Mouse (Mus musculus) right cerebral cortex, postnatal 14 days (tissue): ENCODE results near the gene Ifitm5.
"Not testable (repeated sequence)": the region's sequence is repeated elsewhere in the genome, so short reads cannot be mapped to it uniquely, and the experiment has no call there.

Experiments used
- DNase-seq: peaks from one replicate; pipeline ENCODE4 v3.0.0; 2022

Gene Ifitm5

DNA sequence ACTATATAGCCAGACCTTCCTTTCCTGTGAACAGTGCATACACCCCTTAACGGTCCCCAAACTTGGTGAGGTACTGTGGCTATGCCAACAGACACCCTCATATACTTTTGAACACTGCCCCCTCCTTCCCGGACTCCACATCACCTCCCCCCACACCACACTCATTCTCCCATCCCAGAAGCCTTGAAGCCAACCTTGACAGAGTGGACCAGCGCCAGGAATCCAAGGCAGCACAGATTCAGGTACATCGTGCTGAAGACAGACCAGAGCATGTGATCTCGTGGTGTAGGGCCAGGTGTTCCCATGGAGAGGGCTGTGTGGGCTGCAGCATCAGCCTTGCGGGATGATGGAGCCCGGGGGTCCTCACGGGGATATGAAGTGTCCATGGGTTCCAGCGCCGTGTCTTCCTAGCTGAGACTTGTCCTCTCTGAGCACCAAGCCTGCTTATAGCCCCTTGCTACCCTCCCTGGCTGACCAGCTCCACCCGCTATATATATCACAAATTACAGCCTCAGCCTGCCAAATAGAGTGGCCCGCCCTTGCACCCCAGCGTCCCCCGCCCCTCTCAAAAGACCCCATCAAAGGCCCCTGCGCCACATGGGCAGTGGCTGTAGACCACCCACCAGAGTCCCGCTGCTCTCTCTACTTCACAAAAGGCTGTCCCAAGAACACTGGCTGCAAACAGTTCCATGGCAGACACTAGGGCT is at the start of gene Ifitm5:
TSS of gene Ifitm5 (minus strand) at position 468 of the 707 bp plus-strand sequence.
- DNase-seq: no peak

DNA sequence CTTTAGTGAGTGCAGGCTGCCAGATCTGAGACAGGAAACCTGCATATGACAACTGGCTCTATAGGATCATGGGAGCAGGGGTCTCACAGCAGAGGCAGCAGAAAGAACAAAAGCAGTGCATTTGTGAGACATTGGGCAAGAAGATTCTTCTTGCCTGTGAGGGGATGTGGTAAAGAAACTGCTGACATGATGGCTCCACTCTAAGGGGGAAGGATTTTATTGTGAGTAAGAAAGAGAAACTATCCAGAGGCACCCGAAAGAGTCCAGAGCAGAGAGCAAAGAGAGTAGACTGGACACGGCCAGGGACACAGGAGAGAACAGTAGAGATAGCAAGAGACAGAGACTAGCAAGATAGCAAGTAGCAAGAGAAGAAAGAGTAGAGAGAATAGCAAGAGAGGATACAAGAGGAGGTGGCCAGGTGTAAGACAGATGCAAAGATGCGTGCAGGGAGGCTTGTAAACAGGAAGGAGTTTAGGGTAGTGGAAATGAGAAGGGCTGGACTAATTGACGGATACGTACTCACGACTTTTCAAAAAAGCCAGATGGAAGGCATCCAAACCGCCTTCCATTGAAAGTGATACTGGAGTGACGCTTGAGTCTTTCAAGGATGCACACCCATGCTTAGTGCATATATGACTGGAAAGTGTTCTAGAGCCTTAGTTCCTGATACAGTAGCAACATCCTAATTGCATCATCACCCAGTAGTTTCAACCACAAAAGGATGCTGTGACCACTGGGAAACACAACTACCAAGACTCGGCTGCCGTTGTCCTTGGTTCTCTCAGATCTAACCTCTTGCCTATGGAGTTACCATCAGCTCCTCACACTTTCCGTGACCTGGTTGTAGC is 49.0 kb upstream of the Ifitm5 start:
- no peak for DNase-seq

DNA sequence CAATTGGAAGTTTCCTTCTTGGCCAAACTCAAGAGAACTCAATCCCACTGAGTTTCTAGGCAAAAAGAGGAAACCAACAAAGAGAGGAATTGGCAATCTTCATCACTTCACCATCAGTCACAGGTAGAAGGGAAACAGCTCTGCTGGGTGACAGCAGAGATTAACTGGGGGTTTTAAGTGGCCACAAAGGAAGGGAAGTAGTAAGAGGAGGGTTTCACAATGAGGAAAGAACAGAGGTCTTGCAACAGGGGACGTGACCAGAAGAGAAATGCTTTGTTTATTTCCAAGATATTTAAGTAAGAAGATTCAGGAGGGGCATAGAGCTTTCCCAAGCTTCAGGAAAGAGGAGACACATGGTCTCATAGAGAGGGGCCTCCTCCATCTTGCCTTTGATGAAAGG is 47.7 kb upstream of the Ifitm5 start:
- no peak for DNase-seq

DNA sequence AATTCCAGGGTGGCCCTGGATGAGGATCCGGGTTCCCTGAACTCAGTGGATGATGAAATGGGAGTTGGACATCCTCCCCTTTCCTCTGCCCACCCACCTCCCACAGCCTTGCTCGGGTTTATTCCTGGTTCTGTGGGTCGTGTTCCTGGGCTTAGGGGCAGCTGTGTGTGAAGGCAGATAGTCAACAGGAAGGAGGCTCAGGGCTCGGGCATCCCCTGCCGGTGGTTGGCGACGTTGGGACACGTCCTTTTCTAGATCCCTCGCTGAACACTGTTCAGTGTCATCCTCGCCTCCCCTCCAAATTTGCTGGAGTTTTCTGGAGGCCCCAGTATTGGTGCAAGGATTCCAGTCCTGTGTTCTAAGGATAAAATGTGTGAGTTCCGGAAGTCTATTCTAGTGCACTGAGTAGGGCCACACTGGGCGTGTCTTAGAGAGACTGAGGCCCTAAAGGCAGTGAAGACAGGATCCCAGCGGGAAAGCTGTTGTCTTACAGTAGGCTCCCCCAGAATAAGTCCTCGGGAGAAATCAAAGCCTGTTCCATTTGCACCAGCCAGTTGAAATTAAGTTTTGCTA is 41.1 kb upstream of the Ifitm5 start:
- DNase-seq: no peak

DNA sequence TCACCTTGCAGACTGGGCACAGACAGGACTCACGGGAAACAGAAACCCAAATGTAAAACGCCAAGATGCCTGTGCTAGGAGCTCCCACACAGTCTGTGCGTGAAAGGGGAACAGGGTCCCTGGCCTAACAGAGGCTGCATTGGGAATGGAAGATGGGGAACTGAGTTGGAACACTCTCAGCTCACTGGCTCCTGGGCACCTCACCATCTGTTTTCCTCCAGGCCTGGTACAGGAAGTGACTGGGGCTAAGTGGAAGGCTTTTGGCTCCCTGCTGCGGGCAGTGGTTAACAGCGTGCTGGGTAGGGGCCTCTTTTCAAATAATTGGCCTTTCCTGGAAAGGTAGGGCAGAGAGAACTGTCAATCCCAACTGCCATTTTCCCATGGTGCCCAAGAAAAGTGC is 40.5 kb upstream of the Ifitm5 start:
- no peak for DNase-seq

DNA sequence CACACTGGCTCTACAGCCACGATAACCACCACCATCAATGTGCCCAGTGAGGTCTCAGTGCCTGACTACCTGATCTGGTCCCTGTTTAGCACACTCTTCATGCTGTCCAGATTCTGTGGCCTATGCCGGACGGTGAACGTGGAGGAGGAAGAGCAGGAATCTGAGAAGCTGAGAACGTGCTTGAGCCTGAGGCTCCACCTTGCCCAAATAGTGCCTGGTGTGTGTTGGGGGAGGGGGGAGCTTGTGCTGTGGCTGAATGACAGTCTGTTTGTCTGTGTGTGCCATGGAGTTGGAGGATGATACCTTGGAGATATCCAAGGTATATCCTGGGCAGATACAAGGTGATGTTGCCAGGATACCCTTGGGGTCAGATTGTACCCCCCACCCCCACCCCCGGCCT is 40.1 kb upstream of the Ifitm5 start:
- no peak for DNase-seq

DNA sequence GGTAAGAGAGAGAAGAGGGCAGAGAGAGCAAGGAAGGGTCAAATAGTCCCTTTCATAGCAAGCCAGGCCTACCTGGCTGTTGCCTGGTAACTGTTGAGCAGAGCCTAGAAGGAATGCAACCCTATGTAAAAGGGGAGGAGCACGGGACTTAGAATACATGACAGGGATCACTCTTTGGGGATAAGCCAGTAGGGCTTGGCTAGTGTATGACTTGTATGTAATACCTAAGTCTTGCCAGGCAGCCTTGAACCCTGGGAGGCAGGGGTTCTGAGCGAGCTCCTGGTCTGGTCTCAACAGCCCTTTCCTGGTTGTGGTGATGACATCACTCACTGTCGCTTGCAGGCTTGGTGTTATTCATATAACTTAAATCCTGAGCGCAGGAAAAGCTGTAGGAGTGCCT is 38.9 kb upstream of the Ifitm5 start:
- no peak for DNase-seq

DNA sequence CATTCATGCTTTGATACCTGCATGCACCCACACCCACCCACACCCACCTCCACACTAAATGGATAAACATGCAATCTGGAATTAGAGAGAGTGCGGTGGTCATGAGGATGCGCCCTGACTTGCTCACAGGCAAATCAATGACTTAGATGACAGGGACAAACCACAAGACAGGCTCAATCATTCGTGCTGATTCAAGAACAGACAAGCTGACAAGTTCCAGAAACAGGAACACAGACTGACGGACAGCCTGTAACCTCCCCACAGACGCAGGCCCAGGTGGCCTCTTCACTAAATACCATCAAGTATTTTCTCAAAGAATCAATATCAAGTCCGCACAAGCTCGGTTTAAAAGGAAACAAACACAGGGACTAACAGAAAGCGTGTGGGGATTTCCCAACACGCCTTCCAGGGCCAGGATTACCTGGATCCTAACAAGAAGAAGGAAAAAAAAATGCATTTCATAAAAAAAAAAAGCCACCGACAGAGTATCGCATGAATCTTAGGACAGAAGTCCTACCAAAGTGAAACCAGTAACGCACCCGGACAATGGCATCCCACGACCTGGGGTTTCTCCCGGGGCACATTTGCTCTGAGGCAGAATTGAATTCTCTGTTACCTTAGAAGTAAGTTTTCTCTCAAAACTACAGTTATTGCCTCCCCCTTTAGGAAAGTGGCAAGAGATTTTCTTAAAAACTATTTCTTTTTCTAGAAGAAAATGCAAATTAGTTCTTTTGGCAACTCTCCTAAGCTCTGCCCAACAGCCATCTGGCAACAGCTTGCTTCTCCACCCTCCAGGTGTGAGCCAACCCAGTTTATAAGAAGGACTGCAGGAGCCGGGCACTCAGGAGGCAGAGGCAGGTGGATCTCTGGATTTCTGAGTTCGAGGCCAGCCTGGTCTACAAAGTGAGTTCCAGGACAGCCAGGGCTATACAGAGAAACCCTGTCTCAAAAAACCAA is 37.4 kb upstream of the Ifitm5 start:
- DNase-seq: no peak

DNA sequence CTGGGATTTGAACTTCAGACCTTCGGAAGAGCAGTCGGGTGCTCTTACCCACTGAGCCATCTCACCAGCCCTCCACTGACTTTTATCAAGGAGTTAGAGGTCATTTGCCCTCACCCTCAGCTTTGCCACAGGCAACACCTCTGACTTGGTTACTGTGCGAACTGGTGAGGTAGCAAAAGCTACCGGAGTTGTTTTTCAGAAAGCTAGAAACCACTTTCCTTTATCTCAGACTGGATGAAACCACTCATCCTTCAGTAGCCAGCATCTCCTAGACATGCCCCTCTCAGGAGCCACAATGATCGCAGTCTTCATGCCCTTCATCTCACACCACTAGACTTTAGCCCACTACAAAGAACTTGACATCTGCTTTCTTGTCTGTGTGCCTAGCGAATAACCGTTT is 32.9 kb upstream of the Ifitm5 start:
- no peak for DNase-seq

DNA sequence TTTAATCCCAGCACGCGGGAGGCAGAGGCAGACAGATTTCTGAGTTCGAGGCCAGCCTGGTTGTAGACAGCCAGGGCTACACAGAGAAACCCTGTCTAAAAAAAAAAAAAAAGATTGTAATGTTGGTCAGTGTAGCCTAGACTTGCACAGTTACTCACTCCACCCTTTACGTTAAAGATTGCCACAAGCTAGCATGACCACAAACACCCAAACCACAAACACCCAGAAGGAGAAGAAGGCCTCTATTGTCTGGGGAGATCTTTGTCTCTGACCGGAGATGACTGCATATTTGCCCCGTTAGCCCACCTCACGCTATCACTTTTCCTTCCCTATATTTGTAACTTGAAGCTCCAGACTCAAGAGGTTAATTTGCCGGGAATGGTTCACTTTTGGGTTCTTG is 31.6 kb upstream of the Ifitm5 start:
- DNase-seq: no peak

DNA sequence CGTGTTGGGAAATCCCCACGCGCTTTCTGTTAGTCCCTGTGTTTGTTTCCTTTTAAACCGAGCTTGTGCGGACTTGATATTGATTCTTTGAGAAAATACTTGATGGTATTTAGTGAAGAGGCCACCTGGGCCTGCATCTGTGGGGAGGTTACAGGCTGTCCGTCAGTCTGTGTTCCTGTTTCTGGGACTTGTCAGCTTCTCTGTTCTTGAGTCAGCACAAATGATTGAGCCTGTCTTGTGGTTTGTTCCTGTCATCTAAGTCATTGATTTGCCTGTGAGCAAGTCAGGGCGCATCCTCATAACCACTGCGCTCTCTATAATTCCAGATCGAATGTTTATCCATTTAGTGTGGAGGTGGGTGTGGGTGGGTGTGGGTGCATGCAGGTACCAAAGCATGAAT is 26.6 kb upstream of the Ifitm5 start:
- not testable (repeated sequence) for DNase-seq

DNA sequence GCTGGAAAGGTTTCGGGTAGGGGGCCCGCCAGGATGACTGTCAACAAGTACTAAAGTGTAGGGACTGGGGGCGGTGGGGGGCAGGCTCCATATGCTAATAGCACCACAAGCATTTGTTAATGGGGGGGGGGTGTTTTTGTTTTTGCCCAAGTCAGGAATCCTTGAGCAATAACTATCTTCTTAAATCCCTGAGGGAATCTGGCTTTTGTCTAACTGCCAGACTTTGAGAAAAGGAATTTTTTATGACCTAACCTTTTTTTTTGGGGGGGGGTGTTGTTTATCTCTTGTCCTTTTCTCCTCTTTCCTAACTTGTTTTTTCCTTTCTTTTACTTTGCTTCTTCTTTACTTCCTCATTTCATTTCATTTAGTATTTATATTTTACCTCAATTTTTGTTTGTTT is 25.4 kb upstream of the Ifitm5 start:
- DNase-seq: no peak

DNA sequence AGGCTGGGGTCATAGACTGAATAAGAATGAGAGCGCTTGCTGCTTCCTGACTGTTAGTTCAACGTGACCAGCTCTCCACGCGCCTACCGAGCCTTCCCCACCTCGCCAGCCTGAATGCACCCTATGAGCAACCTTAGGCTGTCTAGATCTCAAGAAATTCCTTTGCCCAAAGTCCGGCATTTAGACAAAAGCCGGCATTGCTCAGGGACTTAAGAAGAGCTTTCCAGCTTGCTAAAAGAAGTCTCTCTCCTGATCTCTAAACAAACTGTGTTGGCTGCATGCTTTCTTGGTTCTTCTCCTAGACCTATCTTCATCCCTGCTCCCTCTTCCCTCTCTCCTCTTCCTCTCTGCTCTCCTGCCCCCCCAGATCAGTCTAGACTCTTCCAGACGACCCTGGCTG is 24.8 kb upstream of the Ifitm5 start:
- no peak for DNase-seq

DNA sequence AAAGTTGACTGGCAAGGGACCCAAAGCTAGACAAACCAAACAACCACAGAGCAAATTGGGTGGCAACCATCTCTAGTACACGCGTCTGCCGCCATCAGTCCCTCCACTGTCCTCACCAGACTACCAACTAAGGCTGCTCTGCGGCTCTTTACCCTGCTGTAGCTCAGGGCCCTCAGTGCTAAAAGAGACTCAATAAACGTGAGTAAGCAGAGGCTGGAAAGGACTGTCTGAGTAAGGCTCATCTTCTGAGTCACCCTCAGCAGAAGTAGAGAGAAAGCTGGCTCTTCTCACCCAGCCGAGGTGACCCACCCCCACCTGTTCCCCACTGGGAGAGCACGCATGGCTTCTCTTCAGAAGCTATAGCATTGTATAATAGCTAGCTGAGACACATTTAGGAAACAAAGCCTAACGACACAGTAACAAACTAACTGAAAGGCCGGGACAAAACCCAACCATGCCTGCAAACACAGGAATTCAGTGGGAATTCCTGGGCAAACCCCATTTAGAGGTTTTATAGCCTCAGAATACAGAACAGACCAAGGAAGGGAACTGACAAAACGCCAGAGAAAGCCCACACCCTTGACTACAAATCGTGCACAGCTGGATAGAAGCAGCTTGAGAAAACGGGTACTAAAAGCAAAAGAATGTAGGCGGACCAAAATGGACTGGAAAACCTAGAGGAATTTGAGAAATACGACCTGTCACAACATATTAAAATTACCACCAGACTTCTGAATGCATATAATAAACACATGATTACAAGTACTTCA is 23.5 kb upstream of the Ifitm5 start:
- DNase-seq: no peak

DNA sequence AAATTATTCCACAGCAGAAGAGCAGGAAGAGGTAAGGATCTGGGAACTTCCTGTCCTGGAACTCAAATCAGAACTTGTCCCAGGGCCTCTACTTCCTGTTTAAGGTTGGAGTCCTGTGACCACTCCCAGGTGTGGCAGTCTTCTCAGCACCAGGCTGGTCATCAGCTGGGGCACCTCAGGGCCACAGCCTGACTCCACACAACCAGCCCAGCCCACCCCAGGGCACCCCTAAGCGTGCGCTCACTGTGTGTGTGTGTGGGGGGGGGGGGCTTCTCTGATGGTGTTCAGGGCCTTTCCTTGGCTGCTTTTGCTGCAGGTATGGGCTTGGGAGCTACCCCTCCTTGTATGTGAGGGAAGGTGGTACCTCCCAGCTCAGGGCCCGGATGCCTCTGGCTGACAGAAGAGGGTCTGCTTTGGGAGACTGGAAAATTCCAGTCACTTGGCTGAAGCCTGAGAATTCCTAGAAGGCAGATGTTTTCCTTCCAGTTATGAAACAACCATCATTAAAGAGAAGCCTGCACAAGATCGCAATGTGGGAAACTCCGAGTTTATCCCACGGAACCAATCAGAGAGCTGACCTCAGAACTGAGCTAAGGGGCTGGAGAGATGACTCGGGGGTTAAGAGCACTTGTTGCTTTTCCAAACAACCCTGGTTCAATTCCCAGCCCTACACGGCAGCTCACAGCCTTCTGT is 21.5 kb upstream of the Ifitm5 start:
- no peak for DNase-seq

DNA sequence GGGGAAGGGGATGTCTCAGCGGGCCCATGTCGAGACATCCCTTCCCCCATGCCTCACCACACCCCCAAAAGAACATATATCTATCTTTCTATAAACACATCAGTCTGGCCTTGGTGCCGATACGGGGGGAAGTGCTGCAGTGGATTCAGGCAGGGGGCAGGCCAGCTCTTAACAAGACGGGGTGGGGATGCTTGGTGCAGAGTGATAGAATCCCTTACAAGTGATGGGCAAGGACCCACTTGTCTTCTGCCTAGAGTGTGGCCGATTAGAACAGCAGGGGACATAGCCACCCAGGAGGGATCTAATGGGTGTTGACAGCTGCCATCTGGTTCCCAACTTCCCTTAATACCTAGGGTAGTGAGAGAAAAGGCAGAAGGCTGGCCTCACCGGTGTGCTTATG is 20.8 kb upstream of the Ifitm5 start:
- no peak for DNase-seq

DNA sequence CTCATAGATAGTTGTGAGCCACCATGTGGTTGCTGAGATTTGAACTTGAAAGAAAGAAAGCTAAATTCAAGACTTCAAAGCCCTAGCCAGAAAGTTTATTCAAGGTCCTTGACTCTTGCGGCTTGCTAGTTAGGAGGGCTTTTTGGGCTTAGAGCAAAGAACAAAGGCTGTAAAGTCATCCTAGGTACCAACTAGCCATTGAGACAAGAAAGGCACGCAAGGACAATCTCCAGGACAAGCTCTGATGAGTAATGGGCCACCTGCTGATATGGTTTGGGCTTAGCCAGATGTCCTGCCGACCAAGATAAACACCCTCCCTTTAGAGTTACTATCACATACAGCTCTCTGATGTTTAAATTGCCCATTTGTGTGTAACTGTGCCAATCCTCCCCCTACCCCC is 18.6 kb upstream of the Ifitm5 start:
- not testable (repeated sequence) for DNase-seq

DNA sequence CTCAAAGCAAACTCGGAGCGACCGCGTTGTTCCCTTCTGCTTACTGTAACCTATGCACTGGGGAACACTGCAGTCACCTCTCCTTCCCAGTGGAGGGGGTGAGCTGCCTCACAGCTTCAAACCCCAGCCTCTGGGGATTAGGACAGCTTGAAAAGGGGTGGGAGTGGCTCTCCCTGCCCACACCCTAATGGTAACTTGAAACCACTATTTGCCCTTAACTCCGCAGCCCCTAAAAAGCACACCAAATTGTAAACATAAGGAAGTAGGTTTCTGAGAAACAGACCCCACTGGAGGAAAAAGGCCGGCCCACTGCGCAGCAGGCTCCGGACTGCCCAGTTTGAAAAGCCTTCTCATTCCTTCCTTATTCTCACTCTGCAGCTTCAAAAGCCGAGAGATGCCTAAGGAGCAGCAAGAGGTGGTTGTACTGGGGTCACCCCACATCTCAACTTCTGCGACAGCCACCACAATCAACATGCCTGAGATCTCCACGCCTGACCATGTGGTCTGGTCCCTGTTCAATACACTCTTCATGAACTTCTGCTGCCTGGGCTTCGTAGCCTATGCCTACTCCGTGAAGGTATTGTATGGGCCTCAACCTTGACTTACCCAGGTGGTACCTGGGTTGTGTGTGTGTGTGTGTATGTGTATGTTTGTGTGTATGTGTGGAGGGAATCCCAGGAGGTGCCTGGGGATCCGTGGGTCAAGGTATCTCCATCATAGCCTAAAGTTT is 17.9 kb upstream of the Ifitm5 start:
- no peak for DNase-seq

DNA sequence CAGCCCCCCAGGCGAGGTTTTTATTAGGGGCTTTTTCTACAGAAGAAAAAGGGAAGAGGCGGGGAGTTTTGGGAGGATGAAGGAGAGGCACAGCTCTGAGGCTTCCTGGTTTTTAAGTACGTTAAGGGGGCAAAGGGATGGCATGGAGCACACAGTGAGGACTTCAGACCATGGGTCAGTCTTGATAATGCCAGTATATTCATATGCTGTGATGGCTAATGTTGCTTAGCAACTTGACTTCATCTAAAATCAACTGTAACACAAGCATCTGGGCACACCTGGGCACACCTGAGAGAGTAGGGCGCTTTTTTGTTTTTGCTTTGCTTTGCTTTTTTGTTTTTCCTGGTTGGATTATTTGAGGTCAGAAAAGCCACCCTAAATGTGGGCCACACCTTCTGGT is 16.8 kb upstream of the Ifitm5 start, which contains the start of gene Ifitm1:
TSS of gene Ifitm1 (plus strand) at position 301 of the 400 bp plus-strand sequence.
- DNase-seq: no peak

DNA sequence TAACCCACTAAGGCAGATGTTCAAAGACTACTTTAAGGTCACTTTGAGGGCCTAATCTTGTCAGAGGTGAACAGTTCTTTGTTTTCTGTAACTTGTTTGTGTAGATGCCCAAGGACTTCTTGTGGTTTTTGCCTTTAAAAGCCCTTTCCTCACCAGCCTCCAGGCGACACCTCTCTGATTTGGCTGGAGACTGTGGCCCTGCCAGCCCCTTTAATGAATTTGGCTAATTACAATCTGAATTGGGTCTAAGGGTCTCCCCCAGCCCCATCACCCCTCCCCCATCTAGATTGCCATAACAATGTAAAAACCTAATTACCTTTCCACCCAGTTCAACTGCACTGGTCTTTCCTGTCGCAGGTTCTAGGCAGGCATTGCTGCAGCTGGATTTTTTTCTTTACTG is 12.6 kb upstream of the Ifitm5 start:
- DNase-seq: no peak

DNA sequence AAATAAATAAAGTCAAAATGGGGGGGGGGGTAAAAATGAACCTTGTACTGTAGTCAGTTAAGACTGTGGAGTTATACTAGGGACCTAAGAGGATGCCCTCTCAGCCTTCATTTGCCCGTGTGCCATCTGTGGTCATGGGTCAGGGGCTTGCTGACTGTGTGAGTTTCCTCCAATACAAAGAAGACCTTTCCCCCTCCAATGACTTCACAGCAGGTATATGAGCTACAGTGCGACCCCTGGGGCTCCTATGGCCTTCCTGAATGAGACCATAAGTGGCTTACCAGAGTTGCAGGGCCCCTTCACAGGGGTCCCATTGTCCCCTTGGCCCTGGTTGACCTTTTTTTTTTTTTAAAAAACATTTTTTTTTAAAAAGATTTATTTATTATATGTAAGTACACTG is 11.3 kb upstream of the Ifitm5 start:
- no peak for DNase-seq
